Mouse (Mus musculus) spleen, postnatal 10 days (tissue): ENCODE results near the gene Coq8a.

ENCODE experiments used
- DNase-seq, 2 experiments: peaks; one replicate each; pipeline ENCODE4 v3.0.0; 2021 to 2022; ENCODE audit warnings: low spot score in 2 of 2

Gene Coq8a

GRCm38 (mm10) chr1:180199715-180200050 lies 281 bp upstream of the Coq8a start:
- no peak for DNase-seq

DNA sequence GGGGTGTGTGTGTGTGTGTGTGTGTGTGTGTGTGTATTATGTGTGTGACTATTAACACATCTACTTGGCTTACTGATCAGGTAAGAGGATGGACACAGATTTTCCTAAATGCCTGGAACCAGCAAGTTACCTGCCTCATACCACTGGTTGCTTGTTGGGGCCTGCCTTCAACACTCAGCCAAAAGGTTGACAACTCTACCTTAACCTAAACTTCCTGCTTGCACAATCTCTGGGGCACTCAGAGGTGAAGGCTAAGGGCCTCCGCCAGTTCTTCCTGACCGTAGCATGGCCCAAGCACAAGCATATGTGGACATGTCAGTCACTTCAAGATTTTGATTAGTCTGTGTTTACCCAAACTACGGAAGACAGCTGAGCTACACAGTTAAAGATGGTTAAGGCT lies 1.4 kb downstream of the Coq8a start:
- no peak for DNase-seq

GRCm38 (mm10) chr1:180196508-180196907 lies 2.9 kb downstream of the Coq8a start:
- DNase-seq = no peak

GRCm38 (mm10) chr1:180195703-180196381 lies 3.6 kb downstream of the Coq8a start:
- DNase-seq = peak; percentile 92 to 98

DNA sequence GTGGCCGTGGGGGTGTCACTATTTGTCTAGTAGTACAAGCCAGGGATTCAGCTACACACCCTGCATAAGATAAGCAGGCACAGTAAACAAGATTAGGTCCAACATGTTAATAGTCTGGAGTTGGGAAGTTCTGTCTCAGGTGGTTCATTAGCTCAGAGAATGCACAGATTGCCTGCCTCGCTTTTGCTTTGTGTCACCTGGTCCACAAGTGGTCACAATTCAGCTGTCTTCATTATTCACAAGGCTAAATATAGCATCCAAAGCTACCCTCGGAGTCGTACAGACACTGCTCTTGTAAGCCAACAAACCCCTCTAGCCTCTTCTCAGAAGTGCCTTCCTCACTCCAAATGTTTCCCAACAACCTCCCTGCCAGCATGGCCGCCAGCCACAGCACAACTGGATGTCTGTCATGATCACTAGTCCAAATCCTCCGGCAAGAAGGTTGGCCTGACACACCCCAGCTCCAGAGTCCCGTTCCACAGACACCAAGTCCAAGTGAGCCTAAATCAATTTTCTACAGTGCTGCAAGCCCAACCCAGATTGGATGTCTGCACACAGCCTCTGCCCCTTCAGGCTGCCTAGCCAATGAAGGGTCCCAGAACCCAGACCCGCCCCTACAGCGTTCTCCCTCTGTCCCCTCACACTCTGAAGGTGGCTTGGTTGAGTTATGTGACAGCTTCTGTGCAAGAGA lies 4.5 kb downstream of the Coq8a start:
- peak; percentile 23 to 56 for DNase-seq

GRCm38 (mm10) chr1:180194048-180194447 lies 5.4 kb downstream of the Coq8a start:
- DNase-seq = no peak

DNA sequence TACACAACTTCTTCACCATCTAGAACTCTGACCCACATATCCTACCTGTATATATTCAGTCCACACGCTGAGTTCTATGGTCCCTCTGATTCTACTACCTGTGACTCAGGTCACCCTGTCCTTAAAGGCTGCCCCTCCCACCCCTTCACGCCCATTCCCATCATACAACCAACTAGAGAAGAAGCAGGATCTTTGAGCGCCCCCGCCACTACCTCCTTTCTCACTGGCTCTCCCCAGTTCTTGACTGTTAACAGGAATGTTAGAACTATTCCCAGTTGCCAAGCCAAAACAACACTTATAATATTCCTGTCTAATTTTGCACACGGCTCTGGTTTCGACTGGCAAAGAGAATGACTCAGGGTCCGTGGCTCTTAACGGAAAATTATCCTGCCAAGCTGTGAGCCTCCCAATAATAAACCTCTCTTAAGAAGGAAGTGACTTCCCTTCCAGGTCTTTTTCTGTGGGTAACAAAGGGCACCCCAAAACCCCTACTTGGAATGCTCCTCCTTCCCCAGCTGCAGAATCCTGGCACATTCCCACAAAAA lies 5.9 kb downstream of the Coq8a start:
- DNase-seq = no peak

DNA sequence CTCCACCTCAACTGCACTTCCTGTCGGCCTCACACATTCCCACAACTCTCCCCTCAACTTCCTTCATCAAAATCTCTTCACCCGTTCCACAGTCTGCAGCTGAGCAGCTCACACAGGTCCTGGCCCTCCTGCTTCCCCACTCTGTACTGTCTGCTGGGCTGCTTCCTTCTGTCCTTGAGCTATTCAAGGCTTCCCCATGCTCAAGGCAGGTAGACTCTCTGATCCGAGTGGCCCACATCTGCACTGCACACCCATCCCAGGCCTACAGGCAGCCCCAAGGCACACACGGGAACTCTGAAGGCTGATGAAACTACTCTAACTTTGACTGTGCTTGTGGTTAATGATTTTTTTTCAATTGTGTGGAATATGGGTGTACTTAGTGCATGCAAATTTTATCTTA lies 6.5 kb downstream of the Coq8a start:
- DNase-seq = no peak

- DNase-seq = no peak
Measured at GRCm38 (mm10) chr1:180191651-180192220, 7.7 kb downstream of the Coq8a start.

DNA sequence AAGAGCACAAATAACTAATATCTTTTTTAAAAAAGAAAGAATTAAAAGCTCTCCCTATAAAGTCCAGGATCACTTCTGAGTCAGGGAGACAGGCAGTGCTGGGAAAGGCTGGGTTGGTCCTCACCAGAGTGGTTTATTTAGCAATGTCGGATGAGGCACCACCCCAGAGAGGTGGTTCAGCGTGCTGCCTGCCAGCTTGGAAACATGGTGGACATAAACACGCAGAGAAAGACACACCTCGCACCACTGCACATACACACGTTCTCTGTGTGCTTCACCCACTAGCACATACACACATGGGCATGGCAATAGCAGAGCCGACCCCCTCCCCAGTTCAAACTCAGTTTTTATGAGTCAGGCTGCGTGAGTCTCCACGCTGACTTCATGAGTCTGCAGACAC lies 8.3 kb downstream of the Coq8a start:
- DNase-seq = no peak

GRCm38 (mm10) chr1:180188951-180189350 lies 10.5 kb downstream of the Coq8a start:
- DNase-seq = no peak

DNA sequence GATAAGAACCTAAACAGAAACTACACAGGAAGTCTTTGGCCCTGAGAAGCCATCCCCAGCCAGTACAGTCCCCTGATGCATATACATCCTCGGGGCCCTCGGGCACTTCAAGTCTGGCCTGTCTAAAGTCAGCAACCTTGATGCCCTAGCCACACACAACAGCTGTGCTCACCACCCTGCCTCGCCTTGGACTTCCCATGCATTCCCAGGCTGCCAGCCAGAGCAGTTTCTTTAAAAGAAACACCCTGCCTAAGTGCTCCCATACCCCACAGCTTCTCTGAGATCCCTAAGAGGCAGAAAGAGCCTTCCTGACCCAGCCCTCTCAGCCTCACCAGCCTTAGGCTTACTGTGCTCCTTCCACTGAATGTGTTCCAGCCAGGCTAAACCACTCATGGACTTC lies 13.0 kb downstream of the Coq8a start:
- DNase-seq = no peak

DNA sequence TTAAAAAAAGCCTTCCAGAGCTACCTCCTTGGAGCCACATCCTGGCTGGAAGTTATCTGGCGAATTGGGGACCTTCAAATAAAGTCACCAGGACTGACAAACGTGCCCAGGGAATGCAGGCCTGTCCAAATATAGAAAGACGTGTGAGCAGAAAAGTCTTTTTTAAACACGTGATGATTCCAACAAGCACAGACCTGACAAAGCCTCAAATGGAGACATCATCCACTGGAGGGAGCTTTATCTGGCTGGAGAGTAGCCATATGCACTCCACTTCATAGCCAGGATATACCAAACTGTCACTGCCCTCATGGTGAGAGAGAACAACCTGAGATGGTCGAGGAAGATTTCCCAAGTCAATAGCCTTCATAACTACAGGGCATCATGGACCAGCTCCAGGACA lies 13.5 kb downstream of the Coq8a start:
- DNase-seq = no peak

- DNase-seq = no peak
Measured at GRCm38 (mm10) chr1:180184768-180185167, 14.6 kb downstream of the Coq8a start.

DNA sequence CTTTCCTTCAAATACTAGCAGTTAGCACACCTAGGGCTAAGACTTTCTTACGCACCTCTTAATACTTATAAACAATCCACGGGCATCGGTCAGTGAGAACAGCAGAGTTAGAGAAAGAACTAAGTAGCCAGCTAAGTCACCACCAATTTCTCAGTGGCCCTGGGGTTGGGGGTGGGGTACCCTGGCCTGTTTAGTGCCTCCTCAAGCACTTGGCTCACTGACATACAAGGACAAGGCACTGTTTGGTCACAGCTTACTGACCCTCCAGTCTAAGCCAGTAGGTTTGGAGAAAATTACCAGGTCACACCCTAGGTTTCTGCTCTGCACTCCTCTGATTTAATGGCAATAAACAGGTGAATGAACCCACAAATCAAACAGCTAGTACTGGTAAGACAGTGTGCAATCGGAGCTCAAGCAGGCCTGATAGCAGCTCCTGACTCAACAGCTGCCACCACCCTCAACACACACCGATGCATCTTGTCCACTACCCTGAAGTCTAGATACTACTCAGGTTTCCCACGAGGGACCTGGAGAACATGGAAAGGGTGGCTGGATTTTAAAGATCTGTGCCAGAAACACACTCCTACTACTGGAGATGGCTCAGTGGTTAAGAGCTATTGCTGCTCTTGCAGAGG lies 15.8 kb downstream of the Coq8a start:
- DNase-seq = no peak

GRCm38 (mm10) chr1:180182731-180183130 lies 16.7 kb downstream of the Coq8a start:
- no peak for DNase-seq

DNA sequence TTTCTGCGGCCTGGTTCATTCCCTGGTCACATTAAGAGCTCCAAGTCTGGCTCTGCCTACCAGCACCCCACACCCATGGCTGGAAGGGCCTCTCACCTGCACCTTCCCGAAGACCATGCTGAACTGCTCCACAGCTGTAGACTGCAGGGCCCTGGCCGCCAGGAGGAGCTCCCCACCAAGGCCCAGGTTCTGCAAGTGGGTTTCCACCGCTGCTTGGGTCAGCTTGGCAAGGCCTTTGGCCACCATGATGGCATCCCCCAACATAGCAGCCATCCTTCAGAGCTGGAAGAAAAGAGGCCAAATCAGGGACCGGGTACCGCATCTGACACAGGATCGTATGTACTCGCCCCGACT lies 17.5 kb downstream of the Coq8a start:
- DNase-seq = no peak

DNA sequence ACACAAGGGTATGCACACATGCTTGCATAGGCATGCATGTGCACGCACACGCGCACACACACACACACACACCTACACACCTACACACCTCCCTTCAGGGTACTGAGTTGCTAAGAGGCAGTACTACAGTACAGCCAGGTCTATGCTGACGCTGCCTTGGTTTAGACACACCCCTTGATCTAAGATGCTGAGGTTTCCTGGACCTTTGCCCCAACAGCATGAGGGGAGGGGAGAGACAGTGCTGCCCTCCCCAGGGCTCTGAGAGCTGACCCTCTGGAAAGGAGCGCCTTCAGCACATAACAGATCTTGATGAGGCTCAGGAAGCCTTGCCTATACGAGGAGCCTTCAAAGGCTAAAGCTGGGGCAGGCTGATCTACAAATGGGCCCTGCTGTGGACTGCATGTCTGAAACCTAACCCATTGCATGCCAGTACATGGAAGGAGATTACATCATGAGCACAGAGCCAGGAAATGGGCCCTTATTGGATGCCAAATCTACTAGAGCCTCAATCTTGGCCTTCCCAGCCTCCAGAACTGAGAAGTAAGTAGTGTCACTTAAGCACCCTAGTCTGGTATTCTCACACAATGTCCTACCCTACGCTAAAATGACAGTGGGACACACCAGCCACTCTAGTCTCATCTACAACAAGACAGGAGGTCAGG lies 18.0 kb downstream of the Coq8a start:
- no peak for DNase-seq

- DNase-seq = no peak
Measured at GRCm38 (mm10) chr1:180179840-180180239, 19.6 kb downstream of the Coq8a start.

GRCm38 (mm10) chr1:180179100-180179499 lies 20.3 kb downstream of the Coq8a start:
- DNase-seq = no peak

- no peak for DNase-seq
Measured at GRCm38 (mm10) chr1:180178340-180178739, 21.1 kb downstream of the Coq8a start.

GRCm38 (mm10) chr1:180176784-180177183 lies 22.6 kb downstream of the Coq8a start:
- no peak for DNase-seq
